Mouse (Mus musculus) heart, postnatal 36 days (tissue): ENCODE measurements around the gene Sstr3. TPM values are rescaled to one million over a fixed set of nuclear protein-coding genes. Genes with fewer than 3 reads are reported as not detected.

ENCODE experiments used
- DNase-seq, 2 experiments: peaks; one replicate each; pipeline ENCODE4 v3.0.0; 2021 to 2022
- intact Hi-C: fragments of 180-260 bp; cut with DNase I; formaldehyde crosslinking; loops from one replicate; pipeline ENCODE4 v1.15.1; 2025
- total RNA-seq, 2 experiments: library from RNA; stranded (reverse); gene quantifications; 2 replicates each; pipeline ENCODE4 v1.2.3; 2021

The Sstr3 gene
- total RNA-seq, 2 experiments from 2014 or later: not detected

DNA sequence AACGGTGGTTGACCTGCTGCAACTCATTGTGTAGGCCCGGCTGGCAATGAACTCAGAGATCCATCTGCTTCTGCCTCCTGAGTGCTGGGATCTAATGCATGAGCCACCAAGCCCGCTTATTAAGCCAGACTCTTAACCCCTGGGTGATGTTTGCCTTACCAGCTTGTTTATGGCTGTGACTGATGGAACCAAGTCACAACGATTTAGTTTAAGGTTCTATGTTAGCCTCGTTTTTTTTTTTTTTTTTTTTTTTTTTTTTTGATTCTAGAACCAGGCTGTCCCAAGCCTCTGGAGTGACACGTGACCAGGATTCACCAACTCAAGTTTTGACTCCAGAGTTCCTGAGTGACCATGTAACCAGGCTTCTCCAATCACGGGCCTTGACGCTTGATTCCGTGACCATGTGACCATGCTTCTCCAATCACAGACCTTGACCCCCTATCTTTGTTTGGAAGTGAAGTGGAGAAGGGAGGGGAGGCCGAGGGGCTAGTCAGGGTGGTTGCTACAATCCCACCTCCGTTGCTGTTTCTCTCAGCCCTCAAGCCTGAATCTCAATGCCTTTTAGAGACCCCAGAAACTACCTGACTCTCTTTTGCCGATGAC is 35.1 kb downstream of the Sstr3 start:
- DNase-seq: no peak
- intact Hi-C loops: no loop called here

DNA sequence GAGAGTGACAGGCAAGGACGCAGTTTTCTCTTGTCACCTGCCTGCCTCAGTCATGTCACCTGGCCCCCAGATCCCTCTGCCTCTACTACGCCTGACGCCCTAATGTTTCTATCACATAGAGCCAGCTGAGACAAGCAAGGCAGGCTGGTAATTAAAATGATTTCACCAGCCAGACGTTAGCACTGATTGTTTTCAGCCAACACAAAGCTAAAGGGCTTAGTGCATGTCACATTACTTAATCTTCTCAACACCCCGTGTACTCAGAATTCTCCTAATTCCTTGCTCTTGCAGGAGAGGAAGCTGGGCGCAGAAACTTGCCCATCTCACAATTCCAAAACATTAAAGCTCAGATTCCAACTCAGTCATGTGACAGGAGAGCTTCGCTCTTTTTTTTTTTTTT is 36.0 kb downstream of the Sstr3 start:
- intact Hi-C loops: no loop called here
- DNase-seq: no peak

- intact Hi-C loops: no loop called here
- DNase-seq: no peak
Measured at GRCm38 (mm10) chr15:78505541-78505940, 38.9 kb downstream of the Sstr3 start.

- DNase-seq: no peak
- intact Hi-C loops: no loop called here
Measured at GRCm38 (mm10) chr15:78504816-78505215, 39.7 kb downstream of the Sstr3 start.

DNA sequence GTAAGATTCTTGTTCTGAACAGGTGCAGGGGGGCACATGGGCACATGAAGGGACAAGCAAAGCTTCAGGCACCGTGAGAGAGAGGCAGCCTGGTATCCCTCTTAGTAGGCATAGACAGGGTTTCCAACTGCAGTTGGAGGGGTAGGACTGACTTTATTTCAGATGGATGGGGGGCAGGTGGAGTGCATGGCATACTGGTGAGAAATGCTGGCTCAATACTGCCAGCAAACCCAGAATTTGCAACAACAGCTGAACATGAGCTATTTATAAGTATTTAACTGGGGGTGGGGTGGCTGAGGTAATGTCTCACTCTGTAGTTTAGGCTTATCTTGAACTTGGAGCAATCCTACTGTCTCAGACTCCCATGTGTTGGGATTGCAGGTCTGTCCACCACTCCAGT is 40.5 kb downstream of the Sstr3 start:
- no peak for DNase-seq
- intact Hi-C loops: no loop called here

DNA sequence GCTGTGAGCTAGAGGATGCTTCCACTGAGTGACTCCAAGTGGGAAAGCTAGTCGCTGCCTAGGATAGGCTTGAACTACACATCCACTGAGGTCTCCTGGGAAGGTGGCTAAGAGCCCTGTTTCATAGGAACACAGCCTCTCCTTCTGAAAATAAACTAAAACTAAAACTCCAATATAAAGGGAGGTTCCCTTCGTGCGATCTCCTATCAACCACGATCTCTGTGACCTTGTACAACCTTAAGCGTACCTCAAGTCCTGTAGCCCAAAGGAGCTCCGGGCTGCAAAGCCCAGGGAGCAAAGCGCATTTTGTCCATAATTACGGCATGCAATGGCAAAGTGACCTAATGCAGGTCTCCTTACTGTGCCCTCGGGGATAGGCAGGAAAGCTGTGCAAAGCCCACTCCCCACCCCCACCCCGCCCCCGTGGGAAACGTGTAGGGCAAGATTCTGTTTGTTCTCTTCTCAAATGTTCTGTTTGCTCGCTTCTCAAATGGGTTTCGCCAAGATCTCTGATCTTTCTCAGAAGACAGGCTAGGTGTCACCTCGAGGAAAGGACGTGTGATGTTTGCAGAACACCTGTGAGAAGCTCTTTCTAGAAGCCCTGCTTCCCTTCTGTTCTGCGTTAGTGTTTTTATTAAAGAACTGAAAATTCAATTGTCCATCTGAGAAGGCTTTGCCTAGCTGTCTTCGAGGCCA is 41.9 kb downstream of the Sstr3 start:
- intact Hi-C loops: no loop called here
- no peak for DNase-seq

DNA sequence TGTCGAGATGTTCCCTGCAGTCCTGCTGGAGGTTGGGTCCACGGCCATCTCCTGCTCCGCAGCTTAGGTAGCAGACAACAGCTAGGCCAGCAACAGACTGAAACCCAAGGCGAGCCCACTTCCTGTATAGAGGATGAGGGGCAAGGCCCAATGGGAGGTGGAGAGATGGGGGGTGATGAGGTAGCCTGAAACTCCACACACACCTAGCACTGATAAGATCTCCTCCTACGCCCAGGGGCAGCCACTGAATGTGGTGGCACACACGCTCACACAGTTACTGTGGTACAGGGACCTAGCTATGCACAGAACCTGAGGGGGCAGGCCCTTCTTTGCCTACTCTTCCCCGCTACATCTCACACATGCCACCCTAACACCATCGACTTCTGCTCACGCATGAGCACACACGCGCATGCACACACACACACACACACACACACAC is 49.5 kb downstream of the Sstr3 start, which contains the start of gene Il2rb:
TSS of gene Il2rb (minus strand) at position 304 of the 439 bp plus-strand sequence.
- DNase-seq: no peak
- intact Hi-C loops: no loop called here

- intact Hi-C loops: no loop called here
- DNase-seq: no peak
Measured at GRCm38 (mm10) chr15:78493401-78494010, 51.0 kb downstream of the Sstr3 start.

GRCm38 (mm10) chr15:78491301-78491700 is 53.2 kb downstream of the Sstr3 start:
- intact Hi-C loops: no loop called here

GRCm38 (mm10) chr15:78489906-78490305 is 54.6 kb downstream of the Sstr3 start:
- no peak for DNase-seq
- intact Hi-C loops: no loop called here

More at GRCm38 (mm10) chr15:78491301-78491700, 53.2 kb downstream of the Sstr3 start:
- no peak for DNase-seq

GRCm38 (mm10) chr15:78489248-78489647 is 55.2 kb downstream of the Sstr3 start:
- intact Hi-C loops: no loop called here
- no peak for DNase-seq

- intact Hi-C loops: no loop called here
- DNase-seq: no peak
Measured at GRCm38 (mm10) chr15:78487066-78487465, 57.4 kb downstream of the Sstr3 start.

Other genes starting within 250 kb of the Sstr3 start
- under 1 TPM; 0.68 to 0.86 TPM for gene Csf2rb2, start 239.0 kb downstream of the Sstr3 start, total RNA-seq
- 1 to 10 TPM; 2.5 to 2.6 TPM for gene Csf2rb, start 218.9 kb downstream of the Sstr3 start, total RNA-seq
- not detected for gene Tex33, start 148.8 kb downstream of the Sstr3 start, total RNA-seq
- gene Tst, start 138.8 kb downstream of the Sstr3 start, total RNA-seq: 10 to 100 TPM; 20.2 to 24.4 TPM
- gene Mpst, start 138.3 kb downstream of the Sstr3 start, total RNA-seq: 10 to 100 TPM; 40.9 to 42.3 TPM
- 10 to 100 TPM; 28.0 to 30.3 TPM for gene Kctd17, start 116.1 kb downstream of the Sstr3 start, total RNA-seq
- not detected for gene Tmprss6, start 76.1 kb downstream of the Sstr3 start, total RNA-seq
- gene Il2rb, start 49.4 kb downstream of the Sstr3 start, total RNA-seq: under 1 TPM; 0.39 to 0.54 TPM
- gene C1qtnf6, start 13.3 kb downstream of the Sstr3 start, total RNA-seq: 10 to 100 TPM; 26.2 to 41.8 TPM
- 1 to 10 TPM; 2.7 to 7.4 TPM for gene Rac2, start 28.1 kb upstream of the Sstr3 start, total RNA-seq
- gene Cyth4, start 52.4 kb upstream of the Sstr3 start, total RNA-seq: 1 to 10 TPM; 5.3 to 7.7 TPM
- gene Elfn2, start 174.1 kb upstream of the Sstr3 start, total RNA-seq: 1 to 10 TPM in 1 of 2 experiments, under 1 TPM in 1; 0.75 to 1.5 TPM
- gene Mfng, start 228.8 kb upstream of the Sstr3 start, total RNA-seq: 10 to 100 TPM; 11.2 to 11.8 TPM